Mouse (Mus musculus) myocyte (in vitro differentiated cells): ENCODE measurements around the gene Rab4a. TPM values are rescaled to one million over a fixed set of nuclear protein-coding genes. Genes with fewer than 3 reads are reported as not detected.

ENCODE experiments used
- H3K27me3 ChIP-seq: one replicate; pipeline ENCODE4 v1.6.1; 2011; ENCODE audit not compliant: control insufficient read depth, insufficient read depth, insufficient read length
- H3K36me3 ChIP-seq: one replicate; pipeline ENCODE4 v1.6.1; 2011; ENCODE audit not compliant: control insufficient read depth, insufficient read depth
- H3K4me2 ChIP-seq: one replicate; pipeline ENCODE4 v1.6.1; 2011; ENCODE audit warnings: low read depth, control low read depth
- H3K4me3 ChIP-seq: one replicate; pipeline ENCODE4 v1.5.1; 2011; ENCODE audit warnings: mild to moderate bottlenecking, control low read depth, moderate library complexity
- H3K79me2 ChIP-seq: one replicate; pipeline ENCODE4 v1.6.1; 2011; ENCODE audit not compliant: control insufficient read depth, insufficient read depth
- H3ac ChIP-seq: one replicate; pipeline ENCODE4 v1.6.1; 2011; ENCODE audit not compliant: control insufficient read depth, insufficient read length
- CEBPB ChIP-seq: IDR thresholded peaks from 2 replicates; pipeline ENCODE4 v1.6.1; 2011; ENCODE audit warnings: mild to moderate bottlenecking, moderate library complexity; ENCODE audit not compliant: poor library complexity, insufficient read depth, severe bottlenecking
- E2F4 ChIP-seq: IDR thresholded peaks from one replicate; pipeline ENCODE4 v1.6.1; 2011; ENCODE audit warnings: mild to moderate bottlenecking, control low read depth, moderate library complexity; ENCODE audit not compliant: insufficient read depth
- MAX ChIP-seq: IDR thresholded peaks from one replicate; pipeline ENCODE4 v1.6.1; 2011; ENCODE audit warnings: low read depth, mild to moderate bottlenecking, control low read depth
- MYOD1 ChIP-seq, 3 experiments: IDR thresholded peaks; one replicate each; pipeline ENCODE4 v1.6.1; 2011; ENCODE audit warnings: control low read depth in 2 of 3, low read depth in 2 of 3, mild to moderate bottlenecking in 2 of 3, moderate library complexity in 1 of 3; ENCODE audit not compliant: insufficient read length in 2 of 3, control insufficient read depth in 1 of 3
- MYOG ChIP-seq, 3 experiments: IDR thresholded peaks; one replicate each; pipeline ENCODE4 v1.6.1; 2011; ENCODE audit warnings: control low read depth in 2 of 3, low read depth in 2 of 3, mild to moderate bottlenecking in 2 of 3; ENCODE audit not compliant: insufficient read length in 2 of 3, control insufficient read depth in 1 of 3, insufficient read depth in 1 of 3
- POLR2A ChIP-seq: IDR thresholded peaks from one replicate; pipeline ENCODE4 v1.6.1; 2011; ENCODE audit warnings: low read depth, mild to moderate bottlenecking, control low read depth, moderate library complexity; ENCODE audit not compliant: insufficient read length
- POLR2AphosphoS2 ChIP-seq: IDR thresholded peaks from one replicate; pipeline ENCODE4 v1.6.1; 2011; ENCODE audit warnings: low read depth, control low read depth; ENCODE audit not compliant: insufficient read length
- REST ChIP-seq: IDR thresholded peaks from one replicate; pipeline ENCODE4 v1.6.1; 2011; ENCODE audit warnings: mild to moderate bottlenecking, control low read depth, moderate library complexity; ENCODE audit not compliant: insufficient read depth, insufficient read length
- SRF ChIP-seq: IDR thresholded peaks from one replicate; pipeline ENCODE4 v1.6.1; 2011; ENCODE audit warnings: low read depth; ENCODE audit not compliant: control insufficient read depth, insufficient read length
- TCF12 ChIP-seq: IDR thresholded peaks from one replicate; pipeline ENCODE4 v1.6.1; 2011; ENCODE audit warnings: mild to moderate bottlenecking, control low read depth; ENCODE audit not compliant: poor library complexity, insufficient read depth, severe bottlenecking
- TCF3 ChIP-seq: IDR thresholded peaks from one replicate; pipeline ENCODE4 v1.6.1; 2011; ENCODE audit warnings: low read depth, control low read depth; ENCODE audit not compliant: insufficient read length
- USF1 ChIP-seq: IDR thresholded peaks from one replicate; pipeline ENCODE4 v1.6.1; 2011; ENCODE audit warnings: low read depth, mild to moderate bottlenecking, control low read depth, moderate library complexity
- polyA plus RNA-seq: library from polyadenylated mRNA; unstranded; fragments of >200 nt; fragmentation: generic; extraction: Trizol; gene quantifications from one replicate; pipeline ENCODE4 v1.2.1, GENCODE M21; 2012; ENCODE audit warnings: missing spikeins

Gene Rab4a
- polyA plus RNA-seq, 1 experiment = 24.0 TPM

DNA sequence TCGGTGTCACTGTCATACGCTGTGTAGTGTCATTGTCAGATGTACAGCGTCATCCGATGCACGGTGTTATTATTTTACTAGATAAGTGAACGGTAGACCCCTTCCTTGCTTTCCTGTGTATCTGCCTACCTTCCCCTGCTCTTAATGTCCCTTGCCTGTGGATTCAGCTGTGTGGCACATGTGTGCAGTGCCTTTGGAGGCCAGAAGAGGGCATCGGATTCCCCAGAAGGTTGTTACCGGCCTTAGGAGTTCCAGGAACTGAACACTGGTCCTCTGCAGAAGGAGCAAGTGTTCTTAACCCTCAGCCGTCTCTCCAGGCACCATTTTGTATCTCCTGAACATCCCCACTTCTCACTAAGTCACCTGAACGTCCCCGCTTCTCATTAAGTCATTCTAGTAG is 12.0 kb downstream of the Rab4a start:
- Histone ChIP-seq H3K36me3 (peaks cover 4% of the 10 kb centered on the region), H3ac (no peak overlapping the region), H3K27me3 (no peaks in the 10 kb centered on the region), H3K4me3 (no peak overlapping the region), H3K4me2 (no peak overlapping the region), H3K79me2 (no peaks in the 10 kb centered on the region)
- TF ChIP-seq MAX (no peak), MYOG (IDR thresholded peaks at IDR 0.05; ENCODE audit: control insufficient read depth in 1 of 3, insufficient read depth in 1 of 3, insufficient read length in 2 of 3, low read depth in 2 of 3) (no peak), POLR2A (no peak)

DNA sequence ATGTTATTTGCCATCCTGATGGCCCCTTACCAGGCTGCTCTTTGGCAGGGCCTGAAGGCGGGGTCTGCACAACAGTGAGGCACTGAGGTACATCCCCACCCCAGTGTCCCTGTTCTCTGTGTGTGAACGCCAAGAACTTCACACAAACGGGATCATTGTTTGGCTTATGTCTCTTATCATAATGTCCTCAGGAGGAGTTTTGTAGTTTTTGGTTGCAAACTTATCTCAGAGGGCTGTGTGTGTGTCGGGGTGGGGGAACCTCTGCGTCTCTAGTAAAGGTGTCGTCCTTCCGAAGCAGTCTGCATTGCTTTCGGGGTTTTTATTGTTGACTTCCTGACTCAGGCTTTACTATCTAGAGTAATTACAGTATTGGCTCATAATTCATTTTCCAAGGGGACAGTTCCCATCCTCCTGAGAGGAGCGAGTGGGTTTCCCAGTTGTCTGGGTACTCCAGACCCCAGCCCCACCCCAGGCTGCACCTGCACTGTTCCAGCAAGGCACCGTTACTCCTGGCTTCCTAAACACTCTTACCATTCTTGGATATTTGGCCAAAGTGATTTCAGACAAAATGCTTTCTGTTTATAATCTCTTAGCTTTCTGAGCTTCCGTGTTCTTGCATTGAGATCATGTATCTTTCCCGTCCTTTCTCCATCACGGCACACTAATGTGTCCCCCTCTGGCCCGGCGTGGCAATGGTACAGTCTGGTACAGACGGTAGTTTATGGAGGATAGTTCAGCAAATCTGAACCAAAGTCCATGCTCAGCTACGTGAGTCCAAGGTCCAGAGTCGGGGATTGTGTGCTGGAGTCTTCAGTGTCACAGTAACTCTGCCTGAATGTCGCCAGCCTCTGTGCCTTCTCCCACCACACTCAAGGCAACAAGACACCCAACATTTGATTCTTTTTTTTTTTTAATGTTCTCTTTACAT is 14.2 kb downstream of the Rab4a start:
- Histone ChIP-seq H3K4me2 (no peak overlapping the region), H3ac (no peak overlapping the region), H3K79me2 (no peaks in the 10 kb centered on the region), H3K36me3 (peaks cover 4% of the 10 kb centered on the region), H3K27me3 (no peaks in the 10 kb centered on the region), H3K4me3 (no peak overlapping the region)
- TF ChIP-seq POLR2AphosphoS2 (no peak), MAX (no peak), TCF12 (no peak), MYOG (IDR thresholded peaks at IDR 0.05; ENCODE audit: control insufficient read depth in 1 of 3, insufficient read depth in 1 of 3, insufficient read length in 2 of 3, low read depth in 2 of 3) (no peak), MYOD1 (IDR thresholded peaks at IDR 0.05; ENCODE audit: control insufficient read depth in 1 of 3, insufficient read length in 2 of 3, low read depth in 2 of 3) (no peak), TCF3 (no peak), REST (no peak), SRF (no peak), USF1 (no peak), POLR2A (no peak), E2F4 (no peak), CEBPB (no peak)

DNA sequence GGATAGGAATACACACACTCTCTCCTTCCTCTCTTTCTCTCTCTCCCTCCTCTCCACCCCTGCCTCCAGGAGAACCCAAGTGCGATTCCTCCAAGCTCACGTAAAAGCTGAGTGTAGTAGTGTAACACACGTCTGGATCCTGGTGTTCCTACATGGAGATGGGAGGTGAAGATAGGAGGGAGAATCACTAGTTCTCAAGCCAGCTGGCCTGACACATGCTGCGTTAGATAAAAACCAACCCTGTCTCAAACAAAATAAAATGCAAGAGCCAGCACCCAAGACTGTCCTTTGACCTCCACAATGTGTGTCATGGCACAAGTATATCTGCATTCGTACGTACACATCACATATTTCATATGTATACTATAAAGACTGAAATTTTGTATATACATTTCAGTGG is 15.0 kb downstream of the Rab4a start:
- peaks cover 4% of the 10 kb centered on the region for H3K36me3 ChIP-seq
- no peak overlapping the region for H3ac ChIP-seq
- no peak for TF ChIP-seq POLR2AphosphoS2
- TF ChIP-seq SRF = no peak
- TF ChIP-seq MAX = no peak
- TF ChIP-seq USF1 = no peak
- no peak for TF ChIP-seq TCF3
- no peak for TF ChIP-seq REST
- TF ChIP-seq CEBPB = no peak
- TF ChIP-seq MYOG (IDR thresholded peaks at IDR 0.05; ENCODE audit: control insufficient read depth in 1 of 3, insufficient read depth in 1 of 3, insufficient read length in 2 of 3, low read depth in 2 of 3) = no peak
- TF ChIP-seq MYOD1 (IDR thresholded peaks at IDR 0.05; ENCODE audit: control insufficient read depth in 1 of 3, insufficient read length in 2 of 3, low read depth in 2 of 3) = no peak
- TF ChIP-seq POLR2A = no peak
- TF ChIP-seq E2F4 = no peak
- no peak for TF ChIP-seq TCF12
- H3K79me2 ChIP-seq = no peaks in the 10 kb centered on the region
- H3K27me3 ChIP-seq = no peaks in the 10 kb centered on the region
- H3K4me3 ChIP-seq = no peak overlapping the region
- H3K4me2 ChIP-seq = no peak overlapping the region

DNA sequence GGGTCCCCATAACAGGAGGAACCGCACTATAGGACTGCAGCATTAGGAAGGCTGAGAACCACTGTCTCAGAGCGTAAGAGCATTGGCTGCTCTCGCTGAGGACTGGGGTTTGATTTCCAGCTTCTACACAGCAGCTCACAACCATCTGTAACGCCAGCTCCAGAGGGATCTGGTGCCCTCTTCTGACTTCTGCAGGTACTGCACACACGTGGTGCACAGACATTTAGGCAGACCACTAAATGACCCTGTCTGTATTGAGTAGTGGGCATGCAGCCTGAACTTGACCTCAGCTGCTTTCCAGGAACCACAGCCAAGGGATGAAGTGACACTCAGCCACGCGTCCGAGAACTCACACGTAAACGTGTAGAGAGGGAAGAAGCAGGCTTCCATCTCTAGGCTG is 17.3 kb downstream of the Rab4a start:
- TF ChIP-seq SRF (no peak), MYOG (IDR thresholded peaks at IDR 0.05; ENCODE audit: control insufficient read depth in 1 of 3, insufficient read depth in 1 of 3, insufficient read length in 2 of 3, low read depth in 2 of 3) (no peak)
- Histone ChIP-seq H3K79me2 (no peaks in the 10 kb centered on the region), H3K4me2 (no peak overlapping the region), H3K27me3 (no peaks in the 10 kb centered on the region), H3ac (no peak overlapping the region), H3K4me3 (no peak overlapping the region), H3K36me3 (peaks cover 4% of the 10 kb centered on the region)

DNA sequence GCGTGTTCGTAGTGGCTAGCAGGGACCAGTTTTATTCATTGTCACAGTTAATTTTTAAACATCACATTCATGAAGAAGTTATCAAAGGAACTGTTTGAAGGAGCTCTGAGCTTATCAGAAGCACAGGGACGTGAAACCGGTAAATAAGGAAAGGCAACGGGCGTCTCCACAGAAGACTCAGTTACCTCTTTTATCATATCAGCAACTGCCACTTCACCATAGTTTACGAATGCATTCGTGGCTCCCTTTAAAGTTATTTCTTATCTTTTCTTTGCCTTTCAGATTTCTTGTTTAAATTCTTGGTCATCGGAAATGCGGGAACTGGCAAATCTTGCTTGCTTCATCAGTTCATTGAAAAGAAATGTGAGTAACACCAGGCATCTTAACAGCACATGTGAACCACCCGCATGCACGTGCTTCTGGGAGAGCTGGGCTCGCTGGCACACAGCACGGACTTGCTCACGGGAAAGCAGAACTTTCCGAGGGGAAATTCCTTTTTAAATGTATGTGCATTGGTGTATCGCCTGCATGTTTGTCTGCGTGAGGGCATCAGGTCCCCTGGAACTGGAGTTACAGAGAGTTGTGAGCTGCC is 17.8 kb downstream of the Rab4a start:
- H3K27me3 ChIP-seq = no peaks in the 10 kb centered on the region
- no peak overlapping the region for H3K4me3 ChIP-seq
- H3K79me2 ChIP-seq = no peaks in the 10 kb centered on the region
- no peak overlapping the region for H3K4me2 ChIP-seq
- H3K36me3 ChIP-seq = peaks cover 4% of the 10 kb centered on the region
- H3ac ChIP-seq = no peak overlapping the region
- TF ChIP-seq SRF (no peak), MYOD1 (IDR thresholded peaks at IDR 0.05; ENCODE audit: control insufficient read depth in 1 of 3, insufficient read length in 2 of 3, low read depth in 2 of 3) (no peak), POLR2AphosphoS2 (no peak), MYOG (IDR thresholded peaks at IDR 0.05; ENCODE audit: control insufficient read depth in 1 of 3, insufficient read depth in 1 of 3, insufficient read length in 2 of 3, low read depth in 2 of 3) (no peak), USF1 (no peak), CEBPB (no peak), TCF12 (no peak), POLR2A (no peak), REST (no peak), E2F4 (no peak), TCF3 (no peak), MAX (no peak)
